Mouse (Mus musculus) cerebral cortex, adult 2 months (tissue): ENCODE data around the gene Hoxc10.

Experiments
- WGBS: fragments of 180-500 bp; shearing (Covaris S2); methylation state at CpG from one replicate; pipeline ENCODE4 v1.1.7; 2018; 5-methylcytosine and 5-hydroxymethylcytosine counted together

The Hoxc10 gene

DNA sequence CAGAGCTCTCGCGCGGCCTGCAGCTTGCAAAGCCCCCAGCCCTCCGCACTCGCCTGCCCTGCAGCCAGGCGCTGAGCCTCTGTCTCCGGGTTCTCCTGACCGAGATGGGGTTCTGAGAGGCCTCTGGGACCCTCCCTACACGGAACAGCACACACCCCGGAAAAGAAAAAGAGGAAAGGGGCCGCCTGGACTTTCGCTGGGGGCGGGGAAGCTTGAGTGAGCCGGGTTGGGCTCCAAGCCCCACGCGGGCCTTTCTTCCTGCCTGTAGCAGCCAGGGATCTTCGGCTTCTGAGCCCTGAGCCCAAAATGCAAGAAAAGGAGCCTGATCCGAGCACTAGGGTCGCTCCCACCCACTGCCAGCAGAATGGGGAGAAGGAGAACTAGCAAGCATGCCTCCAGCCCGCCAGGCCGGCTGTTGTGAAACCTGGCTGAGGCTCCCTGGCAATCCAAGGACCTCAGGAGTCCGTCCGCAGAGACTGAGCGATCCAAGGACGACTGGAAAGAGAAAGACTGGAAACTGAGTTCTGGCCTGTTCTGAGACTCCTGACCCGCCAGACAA, 45.4 kb downstream of the Hoxc10 start:
- 8% methylated on average over 26 of the region's 26 CpGs for WGBS

- WGBS = 6% methylated on average over 17 of the region's 17 CpGs
Measured at GRCm38 (mm10) chr15:103013238-103013984, 46.8 kb downstream of the Hoxc10 start.

DNA sequence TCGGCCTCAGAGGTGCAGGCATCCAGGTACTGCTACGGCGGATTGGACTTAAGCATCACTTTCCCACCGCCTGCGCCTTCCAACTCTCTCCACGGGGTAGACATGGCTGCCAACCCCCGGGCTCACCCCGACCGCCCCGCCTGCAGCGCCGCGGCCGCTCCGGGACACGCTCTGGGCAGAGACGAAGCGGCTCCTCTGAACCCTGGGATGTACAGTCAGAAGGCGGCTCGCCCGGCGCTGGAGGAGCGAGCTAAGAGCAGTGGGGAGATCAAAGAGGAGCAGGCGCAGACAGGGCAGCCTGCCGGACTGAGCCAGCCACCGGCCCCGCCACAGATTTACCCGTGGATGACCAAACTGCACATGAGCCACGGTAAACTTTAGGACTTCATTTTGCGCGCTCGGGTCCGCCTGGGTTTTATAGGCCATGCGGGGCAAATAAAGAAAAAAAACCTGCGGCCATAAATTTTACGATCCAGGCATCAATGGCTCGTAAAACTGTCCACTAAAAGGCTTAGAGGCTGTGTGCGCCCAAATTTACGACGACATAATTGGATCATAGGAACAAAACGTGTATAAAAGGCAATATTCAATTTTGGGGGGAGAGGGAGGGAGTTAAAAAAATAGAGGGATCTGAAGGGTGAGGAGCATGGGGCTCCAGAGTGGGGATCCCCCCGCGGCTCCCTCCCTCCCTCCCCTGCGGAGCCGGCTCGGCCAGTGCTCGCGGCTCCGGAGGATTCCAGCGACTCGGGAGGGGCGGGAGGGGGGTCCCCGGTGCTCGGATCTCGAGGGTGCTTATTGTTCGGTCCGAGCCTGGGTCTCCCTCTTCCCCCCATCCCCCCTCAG, 47.8 kb downstream of the Hoxc10 start:
- WGBS = 2% methylated on average over 51 of the region's 57 CpGs

GRCm38 (mm10) chr15:103015009-103015399, 48.4 kb downstream of the Hoxc10 start:
- WGBS = 6% methylated on average over 28 of the region's 28 CpGs

DNA sequence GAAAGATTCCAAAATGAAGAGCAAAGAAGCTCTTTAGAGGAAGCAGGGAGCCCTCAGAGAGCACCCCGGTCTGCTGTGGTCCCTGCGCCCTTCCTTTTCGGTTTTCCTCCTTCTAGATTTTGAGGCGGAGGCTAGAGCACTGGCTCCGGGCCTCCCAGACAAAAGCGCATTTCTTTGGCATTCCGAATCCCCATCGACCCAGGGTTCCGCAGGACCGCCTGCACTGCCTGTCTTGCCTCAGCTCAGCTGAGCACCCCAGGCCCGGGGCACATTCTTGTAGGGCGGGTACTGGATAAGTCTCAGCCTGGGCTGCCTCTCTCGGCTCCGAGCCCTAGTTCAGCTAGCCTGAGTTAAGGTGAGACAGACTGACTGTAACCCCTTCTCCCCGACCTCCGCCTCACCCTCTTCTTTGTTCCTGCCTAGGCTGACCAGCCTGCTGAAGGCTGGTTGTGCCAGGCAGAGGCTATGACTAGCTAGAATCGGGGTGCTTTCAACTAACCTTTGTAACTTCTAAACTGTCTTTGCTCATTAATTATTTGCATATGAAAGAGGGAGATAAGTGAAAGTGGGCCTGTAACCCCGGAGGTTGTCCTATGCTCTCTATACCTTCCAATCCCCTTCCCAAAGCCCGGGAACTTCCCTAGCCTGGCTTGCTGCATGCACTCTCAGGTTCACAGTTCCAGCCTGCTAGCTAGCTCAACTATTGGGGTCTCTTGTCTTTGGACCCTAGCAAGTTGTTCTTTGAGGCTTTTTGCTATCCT, 49.0 kb downstream of the Hoxc10 start:
- 21% methylated on average over 19 of the region's 19 CpGs for WGBS

GRCm38 (mm10) chr15:103018636-103019035, 52.0 kb downstream of the Hoxc10 start, which contains the start of gene Hoxc4:
Hoxc4 (plus strand) TSS chr15:103018934.
- WGBS = 49% methylated on average over 9 of the region's 9 CpGs

GRCm38 (mm10) chr15:103020899-103021418, 54.4 kb downstream of the Hoxc10 start:
- WGBS = 3% methylated on average over 8 of the region's 8 CpGs
